Mouse (Mus musculus): ENCODE results near the gene Sik2. TPM values are rescaled to one million over a fixed set of nuclear protein-coding genes. Genes with fewer than 3 reads are reported as not detected.

Sik2 gene
- total and polyA plus RNA-seq, 3 experiments = 7.5 to 12.1 TPM; not detected in 1

- no peak for TF ChIP-seq MAFK (IDR thresholded peaks at IDR 0.05; ENCODE audit: borderline replicate concordance, low read depth, low read length)
- TF ChIP-seq MYB (IDR thresholded peaks at IDR 0.05; ENCODE audit: low read depth, low read length) = peak; percentile 51; the same call in 1 of the 2 replicates
- no peak for TF ChIP-seq RCOR1 (IDR thresholded peaks at IDR 0.05; ENCODE audit: low read depth, low read length)
- no peak for TF ChIP-seq MAZ (IDR thresholded peaks at IDR 0.05; ENCODE audit: low read depth, low read length)
- no peak for TF ChIP-seq BHLHE40 (IDR thresholded peaks at IDR 0.05; ENCODE audit: borderline replicate concordance, low read depth, low read length)
- no peak for TF ChIP-seq E2F4 (IDR thresholded peaks at IDR 0.05; ENCODE audit: borderline replicate concordance, low read depth, low read length)
- no peak for TF ChIP-seq CHD2 (IDR thresholded peaks at IDR 0.05; ENCODE audit: low read length)
These were observed 6.9 kb upstream of the Sik2 start (continued) for GRCm38 (mm10) chr9:51015732-51016131.

GRCm38 (mm10) chr9:51013644-51014043 lies 4.8 kb upstream of the Sik2 start:
- Histone ChIP-seq H3K27me3 (ENCODE audit: control insufficient read depth in 1 of 2, insufficient read depth in 2 of 2, low read length in 2 of 2) (no peaks in the 10 kb centered on the region), H3K79me2 (ENCODE audit: control insufficient read depth, insufficient read depth, low read length, poor library complexity) (peaks cover 2% of the 10 kb centered on the region), H3K9ac (ENCODE audit: control insufficient read depth, low read depth, low read length, poor library complexity, severe bottlenecking) (no peak overlapping the region), H3K36me3 (ENCODE audit: control insufficient read depth in 1 of 2, insufficient read depth in 2 of 2, low read length in 2 of 2) (peaks cover 0 to 15% of the 10 kb centered on the region in 2 experiments; a peak in 2 of 4 replicates), H3K9me3 (replicated peaks; ENCODE audit: insufficient read depth, low read length) (no peaks in the 10 kb centered on the region), H3K4me1 (ENCODE audit: control insufficient read depth in 1 of 2, insufficient read depth in 2 of 2, low read length in 2 of 2) (peaks cover 4 to 6% of the 10 kb centered on the region in 2 experiments; a peak in 3 of 4 replicates), H3K27ac (ENCODE audit: control insufficient read depth, low read depth, low read length) (no peak overlapping the region), H3K4me3 (ENCODE audit: control insufficient read depth in 1 of 2, insufficient read depth in 1 of 2, low read depth in 2 of 2, low read length in 2 of 2) (no peak overlapping the region)
- peak; percentile 39 for DNase-seq (ENCODE audit: low read depth, low spot score)
- TF ChIP-seq RCOR1 (IDR thresholded peaks at IDR 0.05; ENCODE audit: low read depth, low read length) = 0 out of 2 replicates have a peak, but pooled peaks have one; percentile 9
- no peak for TF ChIP-seq MEF2A (IDR thresholded peaks at IDR 0.05; ENCODE audit: extremely low read depth, insufficient replicate concordance, low read depth, low read length, poor library complexity, severe bottlenecking)
- TF ChIP-seq EP300 (IDR thresholded peaks at IDR 0.05; ENCODE audit: low read depth in 1 of 2, low read length in 2 of 2) = peak; percentile 60 to 76
- TF ChIP-seq TCF12 (IDR thresholded peaks at IDR 0.05; ENCODE audit: low read depth, low read length) = peak; percentile 76; the same call in 1 of the 2 replicates
- peak; percentile 69; the same call in 1 of the 2 replicates for TF ChIP-seq GATA1 (IDR thresholded peaks at IDR 0.05; ENCODE audit: low read depth, low read length)
- TF ChIP-seq POLR2AphosphoS5 (IDR thresholded peaks at IDR 0.05; ENCODE audit: borderline replicate concordance, low read depth, low read length) = no peak
- TF ChIP-seq USF2 (IDR thresholded peaks at IDR 0.05; ENCODE audit: borderline replicate concordance in 1 of 2, insufficient read depth in 1 of 2, low read depth in 1 of 2, low read length in 2 of 2) = no peak

- TF ChIP-seq ETS1 (IDR thresholded peaks at IDR 0.05; ENCODE audit: low read depth, low read length) (no peak), MYB (IDR thresholded peaks at IDR 0.05; ENCODE audit: low read depth, low read length) (no peak), NELFE (IDR thresholded peaks at IDR 0.05; ENCODE audit: low read depth, low read length) (no peak), MAZ (IDR thresholded peaks at IDR 0.05; ENCODE audit: low read depth, low read length) (no peak), POLR2AphosphoS2 (IDR thresholded peaks at IDR 0.05; ENCODE audit: low read length) (no peak), GABPA (IDR thresholded peaks at IDR 0.05; ENCODE audit: low read depth, low read length) (no peak), UBTF (IDR thresholded peaks at IDR 0.05; ENCODE audit: borderline replicate concordance, insufficient read depth, low read depth, low read length) (no peak), NRF1 (IDR thresholded peaks at IDR 0.05; ENCODE audit: insufficient read depth, low read depth, low read length, poor library complexity, severe bottlenecking) (no peak)
- Histone ChIP-seq H3K4me3 (ENCODE audit: control insufficient read depth in 1 of 2, insufficient read depth in 1 of 2, low read depth in 2 of 2, low read length in 2 of 2) (peak overlapping the region; percentile 35 to 57), H3K27ac (ENCODE audit: control insufficient read depth, low read depth, low read length) (peak overlapping the region; percentile 38; the same call in 1 of the 2 replicates), H3K4me1 (ENCODE audit: control insufficient read depth in 1 of 2, insufficient read depth in 2 of 2, low read length in 2 of 2) (peaks cover 3 to 14% of the 10 kb centered on the region in 2 experiments), H3K79me2 (ENCODE audit: control insufficient read depth, insufficient read depth, low read length, poor library complexity) (peaks cover 23% of the 10 kb centered on the region), H3K36me3 (ENCODE audit: control insufficient read depth in 1 of 2, insufficient read depth in 2 of 2, low read length in 2 of 2) (peaks cover 0 to 21% of the 10 kb centered on the region in 2 experiments; a peak in 2 of 4 replicates), H3K9me3 (replicated peaks; ENCODE audit: insufficient read depth, low read length) (no peaks in the 10 kb centered on the region), H3K9ac (ENCODE audit: control insufficient read depth, low read depth, low read length, poor library complexity, severe bottlenecking) (peak overlapping the region; percentile 73), H3K27me3 (ENCODE audit: control insufficient read depth in 1 of 2, insufficient read depth in 2 of 2, low read length in 2 of 2) (no peaks in the 10 kb centered on the region)
- no peak for DNase-seq (ENCODE audit: low read depth, low spot score)
These were observed 730 bp upstream of the Sik2 start for GRCm38 (mm10) chr9:51009656-51009950.

Data from MEL (cell line).